Mouse (Mus musculus): ENCODE data around the gene Tubb5. TPM values are rescaled to one million over a fixed set of nuclear protein-coding genes. Genes with fewer than 3 reads are reported as not detected.

The Tubb5 gene
- total RNA-seq, 4 experiments from 2014 or later = 430 to 459 (median 451) TPM

DNA sequence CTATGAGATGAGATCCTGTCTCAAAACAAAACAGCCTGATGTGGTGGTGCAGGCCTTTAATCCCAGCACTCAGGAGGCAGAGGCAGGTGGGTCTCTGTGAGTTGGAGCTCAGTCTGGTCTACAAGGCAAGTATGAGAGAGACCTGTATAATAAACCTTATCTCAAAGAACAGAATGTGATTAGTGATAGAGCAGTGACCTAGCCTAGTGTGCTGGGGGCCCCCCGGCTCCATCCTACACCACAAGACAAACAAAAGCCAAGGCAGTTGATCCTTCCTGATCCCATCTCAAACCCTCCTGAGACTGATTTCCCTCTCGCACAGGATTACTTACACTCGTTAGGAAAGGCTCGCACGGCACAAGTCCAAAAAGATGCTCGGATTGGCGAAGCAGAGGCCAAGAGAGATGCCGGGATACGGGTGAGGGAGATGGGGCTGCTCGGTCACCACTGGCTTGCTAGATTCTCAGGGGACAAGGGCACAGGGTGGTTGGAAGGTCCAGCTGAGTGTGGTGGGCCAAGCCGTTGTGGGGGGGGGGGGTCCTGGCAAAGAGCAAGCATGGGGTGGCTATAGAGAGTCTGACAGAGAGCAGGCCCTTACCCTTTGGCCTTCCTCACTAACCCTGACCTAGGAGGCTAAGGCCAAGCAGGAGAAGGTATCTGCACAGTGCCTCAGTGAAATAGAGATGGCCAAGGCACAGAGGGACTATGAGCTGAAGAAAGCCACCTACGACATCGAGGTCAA is 12.8 kb downstream of the Tubb5 start:
- DNase-seq (ENCODE audit: low spot score in 2 of 2) = no peak

DNA sequence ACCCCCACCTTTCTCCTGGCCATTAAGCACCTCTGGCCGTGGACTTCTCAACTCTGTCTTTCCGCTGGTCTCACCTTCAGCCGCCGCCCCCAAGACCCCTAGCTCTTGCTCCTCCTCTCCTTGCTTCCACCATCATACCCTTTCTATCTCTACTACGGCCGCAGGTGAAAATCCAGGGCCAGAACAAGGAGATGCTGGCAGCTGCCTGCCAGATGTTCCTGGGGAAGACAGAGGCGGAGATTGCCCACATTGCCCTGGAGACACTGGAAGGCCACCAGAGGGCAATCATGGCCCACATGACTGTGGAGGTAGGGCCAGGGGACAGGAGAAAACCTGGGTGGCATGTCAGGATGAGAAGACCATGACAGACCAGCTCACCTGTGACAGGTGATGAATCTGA is 13.7 kb downstream of the Tubb5 start:
- DNase-seq (ENCODE audit: low spot score in 2 of 2) = no peak

DNA sequence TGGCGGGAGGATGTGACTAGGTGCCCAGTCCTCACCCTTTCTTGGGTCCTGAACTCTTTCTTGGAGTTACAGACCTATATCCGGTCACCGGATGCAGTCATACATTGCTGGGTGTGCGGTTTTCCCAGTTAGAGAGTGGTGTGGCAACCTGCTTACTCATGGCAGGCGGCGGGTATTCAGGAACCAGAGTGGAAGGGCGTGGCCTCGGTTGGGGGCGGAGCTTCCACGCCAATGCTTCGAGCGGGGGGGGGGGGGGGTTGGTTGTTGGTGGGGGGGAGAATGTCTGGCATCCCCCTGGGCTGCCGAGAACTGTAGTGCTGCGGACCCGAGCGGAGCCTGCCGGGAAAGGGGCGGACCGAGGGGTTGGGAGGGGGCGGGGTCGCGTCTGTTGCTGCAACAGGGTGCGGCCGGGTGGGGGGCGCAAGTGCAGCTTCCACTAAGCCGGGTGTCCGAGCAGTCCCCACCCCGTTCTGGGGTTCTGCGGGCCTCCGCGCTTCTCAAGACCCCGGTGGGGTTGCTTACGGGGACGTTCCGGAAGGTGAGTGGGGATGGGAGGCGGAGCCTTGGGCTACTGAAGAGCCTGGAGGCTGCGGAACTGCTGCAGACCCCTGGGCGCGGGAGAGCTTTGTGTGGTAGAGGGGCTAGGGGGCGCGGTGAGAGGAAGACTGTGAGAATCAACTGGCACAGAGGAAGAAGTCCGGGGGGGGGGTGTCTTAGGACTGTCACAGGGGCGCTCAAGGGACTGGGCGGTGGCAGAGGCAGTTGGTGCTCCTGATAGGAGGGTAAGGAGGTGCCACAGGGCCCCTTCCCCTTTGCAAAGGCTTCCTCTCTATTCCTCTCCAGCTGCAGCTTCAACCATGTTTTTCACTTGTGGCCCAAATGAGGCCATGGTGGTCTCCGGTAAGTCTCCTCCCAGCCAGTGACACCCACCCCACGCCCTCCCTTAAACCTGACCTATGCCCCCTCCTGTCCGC is 14.9 kb downstream of the Tubb5 start, which contains the start of gene Flot1:
Gene Flot1 (plus strand): TSS at position 267 of the 974 bp plus-strand sequence.
- DNase-seq (ENCODE audit: low spot score in 2 of 2) = peak; percentile 57 to 75

DNA sequence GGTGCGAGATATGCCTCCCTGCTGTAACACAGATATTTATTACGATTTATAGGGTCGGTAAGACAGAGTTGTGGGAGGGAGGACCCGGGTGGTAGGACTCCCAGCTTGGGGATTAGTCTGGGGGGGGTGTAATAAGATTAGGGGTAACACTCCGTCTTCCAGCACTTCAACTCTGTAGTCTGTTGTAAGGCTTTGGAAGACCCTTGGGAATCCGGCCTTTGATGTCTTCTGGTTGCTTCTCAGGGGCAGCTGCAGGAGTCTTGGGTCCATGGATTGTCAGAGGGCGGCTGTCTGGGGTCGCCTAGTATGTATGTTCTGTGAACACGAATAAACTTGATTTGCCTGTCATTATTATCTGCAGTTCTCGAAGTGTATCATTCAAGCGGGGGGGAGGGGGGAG is 15.5 kb downstream of the Tubb5 start:
- DNase-seq (ENCODE audit: low spot score in 2 of 2) = no peak

DNA sequence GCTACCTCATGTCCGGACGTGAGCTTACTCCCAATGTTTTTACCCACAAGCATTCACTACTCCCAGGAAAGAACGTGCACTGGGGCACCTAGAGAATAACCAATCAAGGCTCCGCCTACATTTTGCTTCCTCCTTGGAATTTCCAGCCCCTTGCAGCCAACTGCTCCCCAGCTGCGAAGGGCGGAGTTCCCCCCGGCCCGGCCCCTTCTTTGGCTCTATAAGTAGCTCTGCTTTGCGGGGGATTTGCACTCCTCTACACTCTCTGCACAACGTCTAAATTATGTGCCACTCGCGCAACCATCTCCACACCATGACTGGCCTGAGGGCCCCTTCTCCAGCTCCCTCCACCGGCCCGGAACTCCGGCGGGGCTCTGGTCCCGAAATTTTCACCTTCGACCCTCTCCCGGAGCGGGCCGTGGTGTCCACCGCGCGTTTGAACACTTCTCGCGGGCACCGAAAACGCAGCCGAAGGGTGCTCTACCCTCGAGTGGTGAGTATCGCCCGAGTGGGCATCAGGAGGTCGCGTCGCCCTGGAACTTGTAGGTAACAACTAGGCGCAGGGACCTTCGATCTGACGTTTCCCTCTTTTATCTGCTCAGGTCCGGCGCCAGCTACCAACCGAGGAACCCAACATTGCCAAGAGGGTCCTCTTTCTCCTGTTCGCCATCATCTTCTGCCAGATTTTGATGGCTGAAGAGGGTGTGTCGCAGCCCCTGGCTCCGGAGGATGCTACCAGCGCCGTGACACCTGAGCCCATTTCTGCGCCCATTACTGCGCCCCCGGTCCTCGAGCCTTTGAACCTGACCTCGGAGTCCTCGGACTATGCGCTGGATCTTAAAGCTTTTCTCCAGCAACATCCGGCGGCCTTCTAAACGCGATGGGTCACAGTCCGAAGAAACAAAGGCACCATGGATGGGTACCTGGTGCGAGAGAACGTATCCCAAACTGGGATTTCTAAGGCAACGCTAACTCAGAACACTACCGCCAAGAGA is 16.4 kb downstream of the Tubb5 start, which contains the start of gene Ier3:
Gene Ier3 (plus strand): TSS at position 246 of the 992 bp plus-strand sequence.
- DNase-seq (ENCODE audit: low spot score in 2 of 2) = peak in 1 of 2 experiments; percentile 47

DNA sequence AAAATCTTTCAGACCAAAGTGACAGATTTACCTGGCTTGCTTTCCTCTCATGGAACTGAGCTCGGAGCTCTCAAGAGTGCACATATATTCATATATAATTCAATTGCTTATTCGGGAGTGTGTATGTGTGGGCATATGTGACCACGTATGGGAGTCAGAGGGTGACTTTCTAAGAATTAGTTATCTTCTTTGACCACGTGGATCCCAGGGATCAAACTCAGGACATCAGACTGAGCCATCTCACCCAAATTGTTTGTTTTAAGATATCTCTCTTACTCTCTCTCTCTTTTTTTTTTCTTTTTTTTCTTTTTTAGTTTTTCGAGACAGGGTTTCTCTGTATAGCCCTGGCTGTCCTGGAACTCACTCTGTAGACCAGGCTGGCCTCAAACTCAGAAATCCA is 18.0 kb downstream of the Tubb5 start:
- no peak for DNase-seq (ENCODE audit: low spot score in 2 of 2)

DNA sequence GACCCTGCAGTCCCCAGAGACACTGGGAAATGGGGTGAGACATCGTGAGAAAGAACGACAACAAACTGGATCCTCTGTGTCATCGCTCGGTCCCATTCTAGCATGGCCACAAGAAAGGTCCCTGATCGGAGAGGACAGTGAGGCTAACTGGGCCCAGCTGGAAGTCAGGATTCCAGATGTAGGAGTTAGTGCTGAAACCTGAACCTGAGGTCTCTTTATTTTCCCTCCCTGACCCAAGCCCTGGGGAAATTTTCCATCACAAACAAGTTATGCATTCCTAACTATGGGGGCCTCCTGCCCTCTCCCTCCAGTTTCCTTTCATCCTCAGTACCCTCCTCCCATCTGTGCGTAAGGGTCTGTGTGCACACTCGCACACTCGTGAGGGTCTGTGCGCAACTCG is 20.9 kb downstream of the Tubb5 start:
- no peak for DNase-seq (ENCODE audit: low spot score in 2 of 2)

DNA sequence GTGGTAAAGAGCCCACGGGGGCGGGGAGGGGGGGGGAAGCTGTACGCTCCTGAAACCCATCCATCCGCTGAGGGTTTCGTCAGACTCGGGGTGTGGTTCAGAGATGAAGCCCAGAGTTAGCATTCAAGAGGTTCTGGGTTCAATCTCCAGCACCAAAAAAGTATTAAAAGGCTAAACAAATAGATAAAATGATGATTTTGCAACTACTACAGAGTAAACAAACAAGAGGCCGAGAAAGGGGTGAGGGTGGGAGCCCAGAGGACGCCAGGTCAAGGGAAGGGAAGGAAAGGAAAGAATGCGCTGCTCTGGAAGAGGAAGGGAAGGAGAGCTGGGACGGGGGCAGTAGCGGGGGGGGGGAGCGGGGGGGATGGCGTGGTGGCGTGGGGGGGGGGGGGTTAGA is 21.4 kb downstream of the Tubb5 start:
- DNase-seq (ENCODE audit: low spot score in 2 of 2) = no peak

DNA sequence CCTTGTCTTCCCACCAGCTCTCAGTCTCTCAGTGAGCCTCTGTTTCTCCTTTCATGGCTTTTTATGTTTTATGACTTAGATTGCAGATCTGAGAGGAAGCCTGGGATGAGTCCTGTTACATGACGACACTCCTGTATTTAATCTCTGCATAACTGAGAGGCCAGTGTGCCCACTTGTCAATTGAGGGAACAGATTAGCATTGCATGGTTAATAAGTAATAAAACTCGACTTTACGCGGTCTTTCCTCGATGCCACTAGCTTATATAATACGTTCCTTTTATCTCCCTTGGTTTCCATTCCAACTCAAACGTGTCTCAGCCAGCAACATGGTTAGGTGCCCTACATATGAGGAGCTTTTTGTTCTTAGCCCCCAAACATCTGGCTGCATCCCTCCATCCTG is 22.3 kb downstream of the Tubb5 start:
- DNase-seq (ENCODE audit: low spot score in 2 of 2) = no peak

DNA sequence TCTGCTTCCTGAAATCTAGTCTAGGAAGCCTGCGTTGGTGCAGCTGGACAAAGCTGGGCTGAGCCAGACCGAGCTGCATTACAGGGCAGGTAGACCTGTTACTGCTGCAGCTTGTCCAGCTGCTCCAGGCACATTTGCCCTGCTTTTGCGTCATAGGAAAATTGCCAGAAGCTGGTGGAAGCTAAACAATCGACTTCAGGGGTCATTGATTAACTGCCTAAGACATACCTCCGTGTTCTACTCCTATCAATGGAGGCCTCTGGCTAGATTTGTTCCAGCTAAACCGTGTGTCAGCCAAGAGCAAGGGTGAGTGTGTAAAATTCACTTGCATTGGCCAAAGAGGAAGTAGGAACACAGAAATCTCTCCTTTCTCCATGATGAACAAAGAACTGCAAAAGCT is 23.4 kb downstream of the Tubb5 start:
- no peak for DNase-seq (ENCODE audit: low spot score in 2 of 2)

DNA sequence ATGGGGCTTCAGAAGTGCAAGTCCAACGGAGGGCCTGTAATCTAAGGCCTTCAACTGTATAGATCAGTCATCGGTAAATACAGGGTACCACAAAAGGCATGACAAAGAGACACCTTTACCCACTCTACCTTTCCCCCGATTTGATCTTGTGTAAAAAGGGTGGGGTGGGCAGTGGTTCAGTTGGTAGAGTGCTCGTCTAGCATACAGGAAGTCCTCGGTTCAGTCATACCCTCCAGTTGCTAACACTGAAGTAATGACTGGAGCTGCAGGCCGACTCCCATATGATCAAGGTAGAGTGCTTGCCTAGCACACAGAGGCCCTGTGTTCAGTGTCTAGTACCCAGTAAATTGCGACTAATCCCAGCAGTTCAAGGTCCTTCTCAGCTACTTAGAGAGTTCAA is 24.5 kb downstream of the Tubb5 start:
- DNase-seq (ENCODE audit: low spot score in 2 of 2) = no peak

DNA sequence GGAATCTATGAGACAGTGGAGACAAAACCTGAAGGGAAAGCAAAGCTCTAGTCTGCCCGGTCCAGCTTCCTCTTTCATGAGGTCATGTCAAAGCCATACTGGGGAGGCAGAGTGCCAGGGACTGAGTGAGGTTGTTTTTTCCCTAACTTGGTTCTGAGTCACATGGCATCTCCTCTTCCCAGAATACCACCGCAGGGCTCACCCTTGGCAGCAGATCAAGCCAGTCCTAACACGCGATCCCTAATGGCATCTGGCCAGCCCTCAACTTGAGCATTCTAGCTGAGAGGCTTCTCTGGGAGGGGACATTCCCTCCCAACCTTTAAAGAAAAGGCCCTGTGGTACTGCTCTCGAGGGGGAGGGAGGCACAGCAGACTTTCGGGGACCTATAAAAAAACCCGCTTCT is 24.9 kb downstream of the Tubb5 start:
- DNase-seq (ENCODE audit: low spot score in 2 of 2) = no peak

DNA sequence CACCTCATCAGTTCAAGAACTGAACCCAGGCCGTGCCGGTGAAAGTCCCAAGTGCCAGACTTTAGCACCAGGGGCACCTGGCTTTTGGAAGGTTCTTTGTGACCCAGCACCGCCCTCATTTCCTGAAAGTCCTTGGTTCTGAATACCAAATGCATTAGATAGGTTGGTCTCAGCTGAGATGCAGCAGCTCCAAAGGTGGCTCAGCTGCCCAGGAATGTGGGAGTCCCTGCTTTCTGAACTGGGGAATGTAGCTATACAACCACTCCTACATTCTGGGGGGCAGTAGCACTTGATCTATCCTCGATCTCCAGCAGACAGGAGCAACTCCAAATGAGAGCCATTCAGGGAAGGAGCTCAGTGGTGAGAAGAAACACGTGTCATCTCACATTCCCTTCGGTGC is 25.4 kb downstream of the Tubb5 start:
- no peak for DNase-seq (ENCODE audit: low spot score in 2 of 2)

DNA sequence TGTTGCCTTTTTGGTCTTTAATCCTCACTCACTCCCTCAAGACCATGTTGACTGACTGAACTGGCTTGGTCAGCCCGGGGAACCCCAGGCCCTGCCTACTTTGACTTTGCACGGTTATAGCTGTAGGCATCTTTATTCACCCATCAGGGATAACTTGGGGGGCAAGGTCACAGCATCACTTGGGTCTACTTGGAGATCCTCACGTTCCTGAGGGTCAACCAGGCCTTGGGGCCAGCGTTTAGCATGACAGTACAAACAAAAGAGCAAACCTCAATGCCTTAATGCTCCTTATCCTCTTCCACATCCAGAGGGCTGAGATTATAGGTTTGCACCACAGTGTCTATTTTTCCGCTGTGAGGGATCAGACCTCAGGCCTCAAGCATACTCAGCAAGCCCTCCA is 25.8 kb downstream of the Tubb5 start:
- no peak for DNase-seq (ENCODE audit: low spot score in 2 of 2)

DNA sequence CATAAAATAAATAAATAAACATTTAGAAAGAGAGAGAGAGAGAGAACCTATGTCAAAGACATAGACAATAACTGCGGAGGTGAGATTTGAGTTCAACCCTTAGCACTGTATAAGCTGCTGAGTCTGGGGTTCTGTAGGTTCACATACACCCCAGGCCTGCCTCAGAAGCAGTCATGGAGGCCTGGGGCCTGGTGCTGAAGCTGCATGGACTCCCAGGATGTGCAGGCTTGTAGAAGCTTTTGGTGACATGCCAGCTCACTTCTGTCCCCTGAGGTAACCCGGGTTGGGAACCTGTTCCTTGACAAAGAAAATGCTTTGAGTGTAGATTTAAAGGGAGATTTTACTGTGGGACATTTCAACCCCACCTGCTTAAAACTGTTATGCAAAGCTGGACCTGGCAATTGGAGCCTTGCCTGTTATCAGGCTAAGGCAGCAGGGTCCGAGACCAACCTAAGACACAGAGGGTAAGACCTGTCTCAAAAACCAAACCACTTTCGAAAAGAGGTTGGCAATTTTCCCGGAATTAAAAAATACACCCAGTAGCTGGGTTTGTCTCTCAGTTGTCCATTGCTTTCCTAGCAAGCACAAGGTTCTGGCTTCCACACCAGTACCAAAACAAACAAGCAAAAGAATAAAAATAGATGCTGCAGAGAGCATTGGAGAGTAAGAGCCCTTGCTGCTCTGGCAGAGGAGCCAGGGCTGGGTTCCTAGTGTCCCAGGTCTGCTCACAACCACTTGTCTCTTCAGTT is 27.0 kb downstream of the Tubb5 start:
- DNase-seq (ENCODE audit: low spot score in 2 of 2) = no peak

DNA sequence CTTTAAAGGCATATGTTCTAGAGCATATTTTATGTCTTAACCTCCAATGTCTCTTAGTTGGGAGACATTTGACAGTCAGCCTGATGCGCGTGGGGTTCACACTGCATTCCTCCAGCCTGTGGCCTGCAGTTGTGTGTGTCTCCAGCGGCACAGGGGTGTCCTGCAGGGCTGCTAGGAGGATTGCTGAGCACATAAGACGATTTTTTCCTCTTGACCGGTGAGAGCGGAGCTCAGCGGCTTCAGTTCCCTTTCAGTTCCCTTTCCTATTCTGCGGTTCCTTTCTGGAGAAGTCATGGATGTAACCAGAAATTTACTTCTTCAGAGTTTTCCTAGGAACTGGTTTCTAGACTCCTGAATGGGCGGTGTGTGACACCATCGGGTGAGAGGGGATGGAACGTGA is 28.7 kb downstream of the Tubb5 start:
- no peak for DNase-seq (ENCODE audit: low spot score in 2 of 2)

DNA sequence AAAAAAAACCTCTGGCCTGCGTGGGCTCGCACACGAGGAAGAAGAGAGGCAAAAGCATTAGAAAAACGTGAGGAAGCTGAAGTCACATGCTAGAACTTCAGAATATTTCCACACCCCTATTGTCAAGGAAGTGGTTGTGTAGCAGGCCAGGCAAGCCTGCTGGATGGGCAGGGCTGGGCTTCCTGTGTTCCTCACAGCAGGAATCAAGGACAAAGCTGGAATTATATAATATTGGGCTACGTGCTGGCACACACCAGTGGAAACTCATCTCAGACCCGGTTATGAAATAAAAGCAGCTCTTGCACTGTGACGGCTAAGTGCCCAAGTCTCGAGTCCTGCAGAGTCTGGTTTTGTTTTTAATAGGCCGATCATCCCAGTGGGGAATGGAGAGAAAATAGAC is 30.0 kb downstream of the Tubb5 start:
- no peak for DNase-seq (ENCODE audit: low spot score in 2 of 2)

DNA sequence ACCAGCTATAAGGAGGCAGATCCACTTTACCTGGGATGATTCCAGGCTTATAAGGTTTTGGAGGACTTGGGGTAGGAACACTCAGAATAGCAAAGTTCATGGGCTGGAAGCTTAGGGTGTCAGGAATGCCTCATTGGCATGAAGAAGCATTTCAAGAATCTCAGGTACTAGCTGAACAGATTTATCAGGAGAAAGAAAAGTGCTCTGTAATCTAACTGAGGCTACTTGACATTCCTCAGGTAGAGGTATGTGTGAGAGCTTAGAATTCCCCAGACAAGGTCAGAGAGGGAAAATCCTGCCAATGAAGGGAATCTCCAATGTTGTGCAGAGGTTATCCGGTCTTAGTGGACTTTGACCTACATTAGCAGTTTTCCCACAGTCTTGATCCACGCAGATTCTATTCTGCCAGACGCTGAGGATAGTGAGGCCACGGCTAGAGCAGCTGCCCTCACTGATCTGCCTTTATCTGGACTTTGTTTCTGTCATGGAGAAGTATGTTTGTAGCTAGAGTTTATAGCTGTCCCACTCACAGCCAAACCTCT is 34.2 kb downstream of the Tubb5 start:
- no peak for DNase-seq (ENCODE audit: low spot score in 2 of 2)

DNA sequence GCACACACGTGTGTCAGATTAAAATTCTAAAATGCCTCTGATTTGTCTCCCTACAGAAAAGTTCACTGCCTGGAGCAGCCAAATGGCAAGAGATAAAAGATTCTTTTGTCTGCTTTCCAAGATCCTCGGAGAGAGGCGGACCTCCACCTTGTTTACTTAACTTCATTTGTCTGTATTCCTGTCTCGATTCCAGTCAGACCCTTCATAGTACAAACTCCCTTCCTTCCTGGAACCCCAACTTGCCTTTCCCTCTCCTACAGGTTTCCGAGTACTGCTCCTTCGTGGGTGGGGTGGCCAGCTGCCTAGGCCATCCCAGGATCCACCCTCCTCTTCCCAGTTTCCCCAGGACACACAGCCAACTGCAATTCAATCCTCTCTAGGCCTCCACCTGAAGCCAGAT is 35.1 kb downstream of the Tubb5 start:
- DNase-seq (ENCODE audit: low spot score in 2 of 2) = no peak

DNA sequence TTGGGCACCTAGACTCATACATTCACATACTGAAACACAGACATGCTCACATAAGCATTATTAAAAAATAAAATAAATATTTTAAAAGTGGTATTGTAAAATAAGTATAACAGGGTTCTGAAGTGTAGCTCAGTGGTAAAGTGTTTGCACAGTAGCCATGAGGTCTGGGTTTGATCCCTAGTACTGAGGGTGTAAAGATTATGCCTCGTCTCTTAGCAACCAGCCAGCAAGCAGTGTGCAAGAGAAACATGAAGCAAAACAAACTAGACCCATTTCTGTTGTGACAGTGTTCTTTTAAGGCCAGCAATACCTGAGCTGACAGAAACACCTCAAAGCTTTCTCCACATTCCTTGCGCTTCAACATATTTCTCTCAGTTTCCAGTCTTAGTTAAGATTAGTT is 37.2 kb downstream of the Tubb5 start:
- no peak for DNase-seq (ENCODE audit: low spot score in 2 of 2)
